Comparison of ENCODE assay signal across 8 mouse cellular contexts in the genomic region with DNA sequence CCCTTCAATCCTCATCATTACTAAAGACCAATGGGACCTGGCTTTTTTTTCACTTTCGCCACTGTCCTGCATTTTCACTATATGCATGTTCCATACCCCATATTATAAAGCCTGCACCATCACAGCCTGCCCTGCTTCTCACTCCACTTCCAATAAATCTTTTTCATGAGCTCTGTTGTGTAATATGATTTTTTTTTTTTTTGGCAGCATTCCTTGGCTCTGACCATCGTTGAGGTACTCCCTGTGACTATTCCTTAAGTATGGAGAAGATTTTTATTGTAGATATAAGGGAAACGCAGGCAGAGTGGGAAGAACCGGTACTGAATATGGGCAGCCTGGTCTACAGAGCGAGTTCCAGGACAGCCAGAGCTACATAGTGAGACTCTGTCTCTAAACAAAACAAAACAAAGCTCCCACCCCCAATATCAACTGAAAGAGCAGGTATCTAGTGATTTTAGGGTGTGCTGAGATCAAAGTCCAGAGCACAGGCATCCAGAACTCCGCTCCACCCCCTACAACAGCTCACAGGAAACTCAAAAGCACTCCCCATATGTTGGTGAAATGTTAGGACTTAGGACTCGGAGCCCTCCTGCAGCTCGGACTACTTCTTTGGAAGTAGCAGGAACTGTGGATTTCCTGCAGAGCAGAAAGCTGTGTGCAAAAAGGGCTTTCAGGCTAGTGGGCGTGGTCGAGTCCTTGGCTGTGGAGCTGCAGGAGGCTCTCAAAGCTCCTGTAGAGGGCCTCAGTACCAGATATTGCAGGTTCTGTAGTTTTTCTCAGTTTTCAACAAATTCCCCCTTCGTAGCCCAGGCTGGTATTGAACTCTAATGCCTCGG. TPM values are rescaled to one million over a fixed set of nuclear protein-coding genes. Genes with fewer than 3 reads are reported as not detected.
DNase-seq lines count a peak whose midpoint lies in the region; ATAC-seq and TF ChIP-seq lines count a peak whose summit lies in the region.

No protein-coding gene starts in this region.

- TF ChIP-seq POLR2A in ES-Bruce4 (IDR thresholded peaks at IDR 0.05; ENCODE audit: insufficient read depth, low read length): no peak

- no peaks in the 10 kb centered on the region for H3K36me3 ChIP-seq in ES-Bruce4 (ENCODE audit: control insufficient read depth, insufficient read depth, low read length, poor library complexity, severe bottlenecking)
- H3K36me3 ChIP-seq in forebrain, embryonic 14.5 days (ENCODE audit: control insufficient read depth, insufficient read depth, low read length): no peaks in the 10 kb centered on the region
- H3K36me3 ChIP-seq in neural tube, embryonic 15.5 days: no peaks in the 10 kb centered on the region

- intact Hi-C loops in heart, postnatal 10 days (cut with DNase I): loop anchor here (5.0 kb wide), 2 partner anchors 121 to 211 kb away; partner anchors contain the start of genes Gabbr1, Znrd1 and Znrd1as

- 36% methylated on average over 12 of the region's 12 CpGs for WGBS in forebrain, embryonic 14.5 days
- WGBS in neural tube, embryonic 15.5 days: 34% methylated on average over 12 of the region's 12 CpGs

- ATAC-seq in forebrain, embryonic 14.5 days: peak; percentile 5; the same call in 1 of the 2 replicates
- ATAC-seq in neural tube, embryonic 15.5 days (ENCODE audit: low FRiP score): no peak

- no peaks in the 10 kb centered on the region for H3K27me3 ChIP-seq in ES-Bruce4 (ENCODE audit: control insufficient read depth, insufficient read depth, low read length, poor library complexity, severe bottlenecking)
- no peaks in the 10 kb centered on the region for H3K27me3 ChIP-seq in forebrain, embryonic 14.5 days (replicated peaks; ENCODE audit: control insufficient read depth, insufficient read depth, low read length)
- H3K27me3 ChIP-seq in neural tube, embryonic 15.5 days (replicated peaks): no peaks in the 10 kb centered on the region

- no peaks in the 10 kb centered on the region for H3K9me3 ChIP-seq in ES-Bruce4 (replicated peaks; ENCODE audit: control insufficient read depth, insufficient read depth, low read length, poor library complexity, severe bottlenecking)
- H3K9me3 ChIP-seq in forebrain, embryonic 14.5 days (replicated peaks; ENCODE audit: control insufficient read depth, low read length): no peaks in the 10 kb centered on the region
- H3K9me3 ChIP-seq in neural tube, embryonic 15.5 days (replicated peaks): no peaks in the 10 kb centered on the region

- H3K4me2 ChIP-seq in forebrain, embryonic 14.5 days (ENCODE audit: low read length): peak overlapping the region; percentile 67
- H3K4me2 ChIP-seq in neural tube, embryonic 15.5 days: peak overlapping the region; percentile 63

- no peak for TF ChIP-seq EP300 in ES-Bruce4 (IDR thresholded peaks at IDR 0.05; ENCODE audit: insufficient read depth, low read depth, low read length)

- H3K4me3 ChIP-seq in ES-Bruce4 (ENCODE audit: low read depth, low read length): no peak overlapping the region
- H3K4me3 ChIP-seq in forebrain, embryonic 14.5 days (ENCODE audit: low read depth, low read length): no peak overlapping the region
- H3K4me3 ChIP-seq in neural tube, embryonic 15.5 days (replicated peaks): peak overlapping the region; percentile 84

- peak overlapping the region; percentile 29; the same call in 1 of the 2 replicates for H3K27ac ChIP-seq in ES-Bruce4 (ENCODE audit: insufficient read depth, low read length)
- H3K27ac ChIP-seq in forebrain, embryonic 14.5 days (ENCODE audit: low read depth, low read length): no peak overlapping the region
- H3K27ac ChIP-seq in neural tube, embryonic 15.5 days (replicated peaks): peak overlapping the region; percentile 95; the same call in 1 of the 2 replicates

- TF ChIP-seq CTCF in ES-Bruce4 (IDR thresholded peaks at IDR 0.05; ENCODE audit: low read depth, low read length): peak; percentile 30

- 0 out of 2 replicates have a peak overlapping the region, but pooled peaks have one; percentile 47 for H3K9ac ChIP-seq in ES-Bruce4 (ENCODE audit: low read depth, poor library complexity, severe bottlenecking)
- no peak overlapping the region for H3K9ac ChIP-seq in forebrain, embryonic 14.5 days (ENCODE audit: low read length)
- 0 out of 2 replicates have a peak overlapping the region, but pooled peaks have one; percentile 45 for H3K9ac ChIP-seq in neural tube, embryonic 15.5 days (replicated peaks)

- DNase-seq in c-Kit-positive CD71-positive TER-119-negative erythroid progenitor cells, embryonic 14.5 days (ENCODE audit: low read depth): peak; percentile 60
- peak; percentile 69 for DNase-seq in forebrain, embryonic 14.5 days (ENCODE audit: low spot score)
- DNase-seq in heart, postnatal 10 days: peak; percentile 66 to 73
- DNase-seq in kidney, postnatal 4 days: peak; percentile 73 to 83
- peak; percentile 59 to 66 for DNase-seq in lung, adult 18-20 months
- peak; percentile 64 for DNase-seq in thymus, postnatal 0 days (ENCODE audit: low spot score)

- H3K4me1 ChIP-seq in ES-Bruce4 (ENCODE audit: control insufficient read depth, insufficient read depth, low read length): no peaks in the 10 kb centered on the region
- H3K4me1 ChIP-seq in forebrain, embryonic 14.5 days (ENCODE audit: control insufficient read depth, insufficient read depth, low read length): no peaks in the 10 kb centered on the region; the same call in 1 of the 2 replicates
- H3K4me1 ChIP-seq in neural tube, embryonic 15.5 days: peaks cover 30% of the 10 kb centered on the region

RNA-seq across cellular contexts. Expression of gene Trim26, which starts 1.1 kb away (rescaled TPM):
- polyA plus RNA-seq in ES-Bruce4 (2011; ENCODE audit: insufficient read depth, insufficient read length, low read depth, missing spikeins): 46.2 and 53.2 TPM in 2 replicates
- 21.7 and 23.3 TPM in 2 replicates for polyA plus RNA-seq in forebrain, embryonic 14.5 days (2014; fragmentation: Nextera tagmentation; extraction: Ambion mirVana)
- total RNA-seq in heart, postnatal 10 days (2021): 10 to 100 TPM; 23.1 to 24.2 TPM
- 51.2 and 52.0 TPM in 2 replicates for polyA plus RNA-seq in neural tube, embryonic 15.5 days (2015; fragmentation: Nextera tagmentation; extraction: Ambion mirVana)
- 17.9 and 19.9 TPM in 2 replicates for polyA plus RNA-seq in thymus, postnatal 0 days (2015; fragmentation: Nextera tagmentation; extraction: Ambion mirVana)

RNA-seq across cellular contexts. Expression of gene H2-M10.6, which starts 23.8 kb away (rescaled TPM):
- not detected in 2 replicates for polyA plus RNA-seq in ES-Bruce4 (2011; ENCODE audit: insufficient read depth, insufficient read length, low read depth, missing spikeins)
- not detected in 2 replicates for polyA plus RNA-seq in forebrain, embryonic 14.5 days (2014; fragmentation: Nextera tagmentation; extraction: Ambion mirVana)
- not detected for total RNA-seq in heart, postnatal 10 days (2021)
- not detected in 2 replicates for polyA plus RNA-seq in neural tube, embryonic 15.5 days (2015; fragmentation: Nextera tagmentation; extraction: Ambion mirVana)
- polyA plus RNA-seq in thymus, postnatal 0 days (2015; fragmentation: Nextera tagmentation; extraction: Ambion mirVana): not detected in 2 replicates

RNA-seq across cellular contexts. Expression of gene Trim15, which starts 31.2 kb away (rescaled TPM):
- polyA plus RNA-seq in ES-Bruce4 (2011; ENCODE audit: insufficient read depth, insufficient read length, low read depth, missing spikeins): not detected in 2 replicates
- 0.48 and 0.49 TPM in 2 replicates for polyA plus RNA-seq in forebrain, embryonic 14.5 days (2014; fragmentation: Nextera tagmentation; extraction: Ambion mirVana)
- not detected for total RNA-seq in heart, postnatal 10 days (2021)
- polyA plus RNA-seq in neural tube, embryonic 15.5 days (2015; fragmentation: Nextera tagmentation; extraction: Ambion mirVana): 0.73 and 0.82 TPM in 2 replicates
- 0.08 and 0.09 TPM in 2 replicates for polyA plus RNA-seq in thymus, postnatal 0 days (2015; fragmentation: Nextera tagmentation; extraction: Ambion mirVana)

RNA-seq across cellular contexts. Expression of gene Trim10, which starts 33.6 kb away (rescaled TPM):
- not detected in 2 replicates for polyA plus RNA-seq in ES-Bruce4 (2011; ENCODE audit: insufficient read depth, insufficient read length, low read depth, missing spikeins)
- 1.1 and 2.1 TPM in 2 replicates for polyA plus RNA-seq in forebrain, embryonic 14.5 days (2014; fragmentation: Nextera tagmentation; extraction: Ambion mirVana)
- total RNA-seq in heart, postnatal 10 days (2021): under 1 TPM; 0.60 to 0.93 TPM
- 1.4 and 1.9 TPM in 2 replicates for polyA plus RNA-seq in neural tube, embryonic 15.5 days (2015; fragmentation: Nextera tagmentation; extraction: Ambion mirVana)
- 0.09 and 0.24 TPM in 2 replicates for polyA plus RNA-seq in thymus, postnatal 0 days (2015; fragmentation: Nextera tagmentation; extraction: Ambion mirVana)

RNA-seq across cellular contexts. Expression of gene Trim40, which starts 54.1 kb away (rescaled TPM):
- 0.41 TPM in 1 of 2 replicates, not detected in the other for polyA plus RNA-seq in ES-Bruce4 (2011; ENCODE audit: insufficient read depth, insufficient read length, low read depth, missing spikeins)
- not detected in 2 replicates for polyA plus RNA-seq in forebrain, embryonic 14.5 days (2014; fragmentation: Nextera tagmentation; extraction: Ambion mirVana)
- total RNA-seq in heart, postnatal 10 days (2021): not detected
- polyA plus RNA-seq in neural tube, embryonic 15.5 days (2015; fragmentation: Nextera tagmentation; extraction: Ambion mirVana): not detected in 2 replicates
- 0.16 and 0.28 TPM in 2 replicates for polyA plus RNA-seq in thymus, postnatal 0 days (2015; fragmentation: Nextera tagmentation; extraction: Ambion mirVana)
